Mouse (Mus musculus): ENCODE results near the gene Slc4a10. TPM values are rescaled to one million over a fixed set of nuclear protein-coding genes. Genes with fewer than 3 reads are reported as not detected.
A peak's percentile ranks its signal among the peaks of the same experiment; 100 is the strongest.

The Slc4a10 gene
- polyA plus RNA-seq, 1 experiment: not detected

GRCm38 (mm10) chr2:62227563-62227962, 181.3 kb downstream of the Slc4a10 start:
- TF ChIP-seq GATA1 (IDR thresholded peaks at IDR 0.05; ENCODE audit: low read length): no peak

- TF ChIP-seq GATA1 (IDR thresholded peaks at IDR 0.05; ENCODE audit: low read length): no peak
Measured at GRCm38 (mm10) chr2:62231271-62231670, 185.0 kb downstream of the Slc4a10 start.

GRCm38 (mm10) chr2:62244167-62244566, 197.9 kb downstream of the Slc4a10 start:
- TF ChIP-seq GATA1 (IDR thresholded peaks at IDR 0.05; ENCODE audit: low read length): no peak

- TF ChIP-seq GATA1 (IDR thresholded peaks at IDR 0.05; ENCODE audit: low read length): no peak
Measured at GRCm38 (mm10) chr2:62268467-62268866, 222.2 kb downstream of the Slc4a10 start.

GRCm38 (mm10) chr2:62271840-62272239, 225.6 kb downstream of the Slc4a10 start:
- TF ChIP-seq GATA1 (IDR thresholded peaks at IDR 0.05; ENCODE audit: low read length): no peak

GRCm38 (mm10) chr2:62278779-62279178, 232.5 kb downstream of the Slc4a10 start:
- no peak for TF ChIP-seq GATA1 (IDR thresholded peaks at IDR 0.05; ENCODE audit: low read length)

- TF ChIP-seq GATA1 (IDR thresholded peaks at IDR 0.05; ENCODE audit: low read length): no peak
Measured at GRCm38 (mm10) chr2:62279777-62280176, 233.5 kb downstream of the Slc4a10 start.

- no peak for TF ChIP-seq GATA1 (IDR thresholded peaks at IDR 0.05; ENCODE audit: low read length)
Measured at GRCm38 (mm10) chr2:62285026-62285425, 238.8 kb downstream of the Slc4a10 start.

GRCm38 (mm10) chr2:62285847-62286246, 239.6 kb downstream of the Slc4a10 start:
- TF ChIP-seq GATA1 (IDR thresholded peaks at IDR 0.05; ENCODE audit: low read length): no peak

GRCm38 (mm10) chr2:62287532-62287931, 241.3 kb downstream of the Slc4a10 start:
- TF ChIP-seq GATA1 (IDR thresholded peaks at IDR 0.05; ENCODE audit: low read length): peak; percentile 54

GRCm38 (mm10) chr2:62293846-62294245, 247.6 kb downstream of the Slc4a10 start:
- TF ChIP-seq GATA1 (IDR thresholded peaks at IDR 0.05; ENCODE audit: low read length): no peak

- TF ChIP-seq GATA1 (IDR thresholded peaks at IDR 0.05; ENCODE audit: low read length): no peak
Measured at GRCm38 (mm10) chr2:62301716-62302115, 255.5 kb downstream of the Slc4a10 start.

GRCm38 (mm10) chr2:62306978-62307377, 260.7 kb downstream of the Slc4a10 start:
- TF ChIP-seq GATA1 (IDR thresholded peaks at IDR 0.05; ENCODE audit: low read length): no peak

GRCm38 (mm10) chr2:62307477-62307876, 261.2 kb downstream of the Slc4a10 start:
- TF ChIP-seq GATA1 (IDR thresholded peaks at IDR 0.05; ENCODE audit: low read length): no peak

- TF ChIP-seq GATA1 (IDR thresholded peaks at IDR 0.05; ENCODE audit: low read length): no peak
Measured at GRCm38 (mm10) chr2:62316930-62317329, 270.7 kb downstream of the Slc4a10 start.

- TF ChIP-seq GATA1 (IDR thresholded peaks at IDR 0.05; ENCODE audit: low read length): no peak
Measured at GRCm38 (mm10) chr2:62319489-62319888, 273.2 kb downstream of the Slc4a10 start.

GRCm38 (mm10) chr2:62323078-62323637, 276.9 kb downstream of the Slc4a10 start:
- TF ChIP-seq GATA1 (IDR thresholded peaks at IDR 0.05; ENCODE audit: low read length): no peak

GRCm38 (mm10) chr2:62325388-62325787, 279.1 kb downstream of the Slc4a10 start:
- no peak for TF ChIP-seq GATA1 (IDR thresholded peaks at IDR 0.05; ENCODE audit: low read length)
